Mouse (Mus musculus) hindbrain, embryonic 14.5 days (tissue): ENCODE data around the gene Gm14296. TPM values are rescaled to one million over a fixed set of nuclear protein-coding genes. Genes with fewer than 3 reads are reported as not detected.
"Not testable (repeated sequence)": the region's sequence is repeated elsewhere in the genome, so short reads cannot be mapped to it uniquely, and the experiment has no call there.

Source experiments
- ATAC-seq: fragments of 200-750 bp; cut with Nextera tagmentation; 2 replicates; pipeline ENCODE4 v1.8.0; 2017; ENCODE audit warnings: moderate number of reproducible peaks, mild to moderate bottlenecking, moderate TSS enrichment, moderate library complexity; ENCODE audit not compliant: low FRiP score
- DNase-seq: peaks from one replicate; pipeline ENCODE4 v3.0.0-alpha.2; 2015; ENCODE audit warnings: low spot score
- H3K27ac ChIP-seq: fragments of 300-500 bp; sonication (generic); 2 replicates; pipeline ENCODE4 v1.5.1; 2014; ENCODE audit warnings: mild to moderate bottlenecking, moderate library complexity
- H3K27me3 ChIP-seq: fragments of 300-500 bp; sonication (generic); 2 replicates; pipeline ENCODE4 v1.6.1; 2014; ENCODE audit warnings: mild to moderate bottlenecking, low read length, mixed read lengths; ENCODE audit not compliant: control insufficient read depth, insufficient read depth
- H3K36me3 ChIP-seq: fragments of 300-500 bp; sonication (generic); replicated peaks from 2 replicates; pipeline ENCODE4 v1.6.1; 2014; ENCODE audit not compliant: control insufficient read depth, insufficient read depth
- H3K4me1 ChIP-seq: fragments of 300-500 bp; sonication (generic); replicated peaks from 2 replicates; pipeline ENCODE4 v1.6.1; 2014; ENCODE audit warnings: antibody characterized with exemption, low read length, mixed read lengths; ENCODE audit not compliant: control insufficient read depth, insufficient read depth
- H3K4me2 ChIP-seq: fragments of 300-500 bp; sonication (generic); replicated peaks from 2 replicates; pipeline ENCODE4 v1.6.1; 2014; ENCODE audit warnings: mild to moderate bottlenecking, moderate library complexity
- H3K4me3 ChIP-seq: fragments of 300-500 bp; sonication (generic); replicated peaks from 2 replicates; pipeline ENCODE4 v1.5.1; 2014; ENCODE audit warnings: mild to moderate bottlenecking, low read length
- H3K9ac ChIP-seq: fragments of 300-500 bp; sonication (generic); 2 replicates; pipeline ENCODE4 v1.6.1; 2014
- H3K9me3 ChIP-seq: fragments of 300-500 bp; sonication (generic); 2 replicates; pipeline ENCODE4 v1.6.1; 2016; ENCODE audit warnings: low read length; ENCODE audit not compliant: control insufficient read depth
- WGBS: fragments of 180-500 bp; shearing (Covaris S2); extraction: QIAGEN DNeasy Blood & Tissue Kit; methylation state at CpG from one replicate; pipeline ENCODE4 v1.1.7; 2014; 5-methylcytosine and 5-hydroxymethylcytosine counted together
- polyA plus RNA-seq: library from polyadenylated mRNA; unstranded; fragments of >200 nt; fragmentation: Nextera tagmentation; extraction: Ambion mirVana; gene quantifications from 2 replicates; pipeline ENCODE4 v1.2.1, GENCODE M21; 2014

The Gm14296 gene
- 7.7 and 13.3 TPM in 2 replicates for polyA plus RNA-seq

DNA sequence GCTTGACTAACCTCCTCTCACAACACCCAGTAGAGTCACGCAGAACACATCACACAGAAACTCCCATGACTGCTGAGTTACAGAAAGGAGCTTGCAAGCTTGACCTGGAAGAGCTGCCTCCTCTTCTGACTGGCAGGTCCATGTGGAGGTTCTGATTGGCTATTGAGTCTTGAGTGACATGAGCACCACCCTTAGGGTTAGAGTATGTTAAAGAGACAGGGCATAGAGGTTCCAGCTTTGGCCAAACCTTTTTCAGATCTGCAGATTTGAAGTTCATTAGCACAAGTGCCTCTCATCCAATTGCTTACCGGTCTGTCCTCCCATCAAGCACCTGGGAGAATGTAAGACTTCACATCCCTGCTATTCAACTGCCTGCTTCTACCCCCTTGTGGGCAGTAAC lies at the start of gene Gm14296:
Gene Gm14296 (minus strand): TSS at position 101 of the 400 bp plus-strand sequence.
- not testable (repeated sequence) for H3K27ac ChIP-seq, H3K27me3 ChIP-seq, ATAC-seq, H3K4me2 ChIP-seq, DNase-seq, H3K9me3 ChIP-seq, H3K4me1 ChIP-seq, H3K9ac ChIP-seq, H3K36me3 ChIP-seq, H3K4me3 ChIP-seq
- no CpG with 5 or more reads among the region's 2 CpGs for WGBS

DNA sequence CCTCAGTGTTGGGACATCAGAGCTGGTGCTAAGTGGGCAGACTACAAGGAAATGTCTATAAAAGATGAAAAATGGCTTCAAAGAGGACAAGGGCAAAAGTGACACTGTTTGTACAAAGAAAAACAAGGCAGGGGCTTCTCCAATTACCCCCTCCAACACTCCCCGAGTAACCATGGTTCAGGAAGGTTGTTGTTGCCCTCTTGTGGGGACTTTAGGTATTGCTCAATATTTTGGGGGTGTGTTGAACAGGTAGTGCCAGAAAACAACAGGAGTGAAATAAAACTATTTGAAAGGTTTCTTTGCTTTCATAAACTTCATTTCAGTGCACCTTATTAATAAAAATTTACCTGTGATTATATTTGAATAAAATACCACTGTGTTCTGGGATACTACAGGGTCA lies 22.1 kb downstream of the Gm14296 start:
- not testable (repeated sequence) for H3K27ac ChIP-seq, H3K4me1 ChIP-seq, H3K4me3 ChIP-seq, H3K9me3 ChIP-seq, H3K36me3 ChIP-seq, H3K9ac ChIP-seq, H3K4me2 ChIP-seq, H3K27me3 ChIP-seq, ATAC-seq, DNase-seq
- no CpG with 5 or more reads among the region's 1 CpGs for WGBS

Other genes with a start within 250 kb of the Gm14296 start
- 43.0 and 44.5 TPM in 2 replicates for gene Gm14305, start 219.5 kb downstream of the Gm14296 start, polyA plus RNA-seq
- gene Gm14295, start 129.2 kb downstream of the Gm14296 start, polyA plus RNA-seq: 11.0 and 11.2 TPM in 2 replicates
- not detected in 2 replicates for gene Gm14408, start 96.7 kb downstream of the Gm14296 start, polyA plus RNA-seq
- 7.1 and 7.9 TPM in 2 replicates for gene Gm14419, start 73.1 kb upstream of the Gm14296 start, polyA plus RNA-seq
- not detected in 2 replicates for gene Gm14401, start 146.5 kb upstream of the Gm14296 start, polyA plus RNA-seq